Mouse (Mus musculus) heart, embryonic 10.5 days (tissue): ENCODE data around the gene Slc31a2. TPM values are rescaled to one million over a fixed set of nuclear protein-coding genes. Genes with fewer than 3 reads are reported as not detected.
A peak's percentile ranks its signal among the peaks of the same experiment; 100 is the strongest.

ENCODE experiments used
- DNase-seq: peaks from one replicate; pipeline ENCODE4 v3.0.0-alpha.2; 2017; ENCODE audit warnings: low spot score
- H3K27ac ChIP-seq: fragments of 300-500 bp; sonication (generic); 2 replicates; pipeline ENCODE4 v1.5.1; 2016; ENCODE audit warnings: mild to moderate bottlenecking
- H3K27me3 ChIP-seq: fragments of 300-500 bp; sonication (generic); 2 replicates; pipeline ENCODE4 v1.6.1; 2016; ENCODE audit warnings: mild to moderate bottlenecking; ENCODE audit not compliant: poor library complexity, insufficient read depth, severe bottlenecking
- H3K36me3 ChIP-seq: fragments of 300-500 bp; sonication (generic); 2 replicates; pipeline ENCODE4 v1.6.1; 2016; ENCODE audit warnings: mild to moderate bottlenecking, moderate library complexity
- H3K4me1 ChIP-seq: fragments of 300-500 bp; sonication (generic); 2 replicates; pipeline ENCODE4 v1.6.1; 2016; ENCODE audit warnings: mild to moderate bottlenecking
- H3K4me3 ChIP-seq: fragments of 300-500 bp; sonication (generic); 2 replicates; pipeline ENCODE4 v1.5.1; 2016; ENCODE audit warnings: mild to moderate bottlenecking, moderate library complexity
- H3K9me3 ChIP-seq: fragments of 300-500 bp; sonication (generic); 2 replicates; pipeline ENCODE4 v1.6.1; 2016; ENCODE audit warnings: mild to moderate bottlenecking, moderate library complexity
- WGBS: fragments of 180-500 bp; shearing (Covaris S2); methylation state at CpG from one replicate; pipeline ENCODE4 v1.1.7; 2016; 5-methylcytosine and 5-hydroxymethylcytosine counted together
- polyA plus RNA-seq: library from polyadenylated mRNA; unstranded; fragments of >200 nt; fragmentation: Nextera tagmentation; extraction: Ambion mirVana; gene quantifications from 2 replicates; pipeline ENCODE4 v1.2.1, GENCODE M21; 2016

Gene Slc31a2
- polyA plus RNA-seq, 1 experiment from 2014 or later, result 12.8 TPM

DNA sequence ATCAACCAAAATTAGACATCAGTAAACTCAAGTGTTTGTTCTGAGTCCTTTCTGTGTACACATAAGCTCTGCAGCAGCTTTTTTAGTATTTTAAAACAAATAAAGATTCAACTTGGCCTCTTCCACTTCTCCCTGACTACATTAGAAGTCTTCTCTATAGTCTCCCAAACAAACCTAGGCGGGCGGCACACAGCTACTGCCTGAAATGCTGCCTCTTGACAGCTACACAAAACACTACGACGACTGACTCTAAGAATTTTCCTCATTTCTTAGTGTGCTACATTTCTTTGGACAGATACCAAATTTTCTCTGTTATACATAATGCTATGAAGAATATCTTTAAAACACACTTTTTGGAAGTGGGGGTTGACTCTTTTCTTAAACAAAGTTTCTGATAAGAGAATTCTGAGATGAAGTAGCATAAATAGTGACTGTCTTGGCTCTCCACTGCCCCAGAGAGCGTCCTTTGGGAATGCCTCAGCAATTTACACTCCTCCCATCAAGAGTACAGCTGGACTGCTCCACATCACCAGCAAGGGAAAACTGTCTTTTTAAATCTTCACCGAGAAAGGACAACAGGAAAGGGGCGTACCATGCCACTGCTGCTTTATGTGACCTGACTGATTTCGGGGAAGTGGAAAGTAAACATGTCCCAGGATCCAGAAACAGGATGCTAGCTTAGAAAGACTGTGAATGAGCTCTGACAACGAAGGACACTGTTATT, 85.4 kb downstream of the Slc31a2 start:
- no peaks in the 10 kb centered on the region for H3K9me3 ChIP-seq
- H3K4me1 ChIP-seq, result no peaks in the 10 kb centered on the region
- H3K4me3 ChIP-seq, result no peak overlapping the region
- H3K27me3 ChIP-seq, result no peaks in the 10 kb centered on the region
- DNase-seq, result no peak
- 59% methylated on average over 9 of the region's 9 CpGs for WGBS
- 0 out of 2 replicates have a peak overlapping the region, but pooled peaks have one; percentile 56 for H3K27ac ChIP-seq
- peaks cover 33% of the 10 kb centered on the region for H3K36me3 ChIP-seq

Other genes starting within 250 kb of the Slc31a2 start
- not detected in 2 replicates for gene Mup20, start 208.4 kb upstream of the Slc31a2 start, polyA plus RNA-seq
- gene Mup3, start 175.2 kb upstream of the Slc31a2 start, polyA plus RNA-seq, result not detected in 2 replicates
- not detected in 2 replicates for gene Mup21, start 111.7 kb upstream of the Slc31a2 start, polyA plus RNA-seq
- gene Zfp37, start 31.5 kb upstream of the Slc31a2 start, polyA plus RNA-seq, result 9.1 and 9.8 TPM in 2 replicates
- gene Fkbp15, start 98.0 kb downstream of the Slc31a2 start, polyA plus RNA-seq, result 17.2 and 19.5 TPM in 2 replicates
- gene Slc31a1, start 98.2 kb downstream of the Slc31a2 start, polyA plus RNA-seq, result 46.9 and 53.6 TPM in 2 replicates
- 101 and 125 TPM in 2 replicates for gene Cdc26, start 146.1 kb downstream of the Slc31a2 start, polyA plus RNA-seq
- 19.2 and 23.2 TPM in 2 replicates for gene Prpf4, start 146.2 kb downstream of the Slc31a2 start, polyA plus RNA-seq
- gene Rnf183, start 172.7 kb downstream of the Slc31a2 start, polyA plus RNA-seq, result not detected in 2 replicates
- 4.3 and 7.1 TPM in 2 replicates for gene Wdr31, start 208.3 kb downstream of the Slc31a2 start, polyA plus RNA-seq
- gene Bspry, start 217.5 kb downstream of the Slc31a2 start, polyA plus RNA-seq, result 0.46 and 2.0 TPM in 2 replicates
- 7.0 and 10.1 TPM in 2 replicates for gene Hdhd3, start 240.9 kb downstream of the Slc31a2 start, polyA plus RNA-seq